Mouse (Mus musculus) forebrain, embryonic 15.5 days (tissue): Measurements from ENCODE around the gene Pip5k1b. TPM values are rescaled to one million over a fixed set of nuclear protein-coding genes. Genes with fewer than 3 reads are reported as not detected.
A peak's percentile ranks its signal among the peaks of the same experiment; 100 is the strongest.

Source experiments
- ATAC-seq: fragments of 200-750 bp; cut with Nextera tagmentation; replicated peaks from 2 replicates; pipeline ENCODE4 v1.8.0; 2017; ENCODE audit warnings: mild to moderate bottlenecking, moderate TSS enrichment, moderate library complexity
- H3K27ac ChIP-seq: fragments of 300-500 bp; sonication (generic); replicated peaks from 2 replicates; pipeline ENCODE4 v1.5.1; 2015; ENCODE audit warnings: mild to moderate bottlenecking, inconsistent platforms
- H3K27me3 ChIP-seq: fragments of 300-500 bp; sonication (generic); 2 replicates; pipeline ENCODE4 v1.6.1; 2015; ENCODE audit warnings: inconsistent platforms
- H3K36me3 ChIP-seq: fragments of 300-500 bp; sonication (generic); 2 replicates; pipeline ENCODE4 v1.6.1; 2015; ENCODE audit warnings: mild to moderate bottlenecking, inconsistent platforms
- H3K4me1 ChIP-seq: fragments of 300-500 bp; sonication (generic); 2 replicates; pipeline ENCODE4 v1.6.1; 2015; ENCODE audit warnings: inconsistent platforms
- H3K4me2 ChIP-seq: fragments of 300-500 bp; sonication (generic); replicated peaks from 2 replicates; pipeline ENCODE4 v1.6.1; 2015; ENCODE audit warnings: mild to moderate bottlenecking, inconsistent platforms
- H3K4me3 ChIP-seq: fragments of 300-500 bp; sonication (generic); 2 replicates; pipeline ENCODE4 v1.5.1; 2015; ENCODE audit warnings: mild to moderate bottlenecking, inconsistent platforms
- H3K9ac ChIP-seq: fragments of 300-500 bp; sonication (generic); replicated peaks from 2 replicates; pipeline ENCODE4 v1.6.1; 2015; ENCODE audit warnings: mild to moderate bottlenecking, inconsistent platforms
- H3K9me3 ChIP-seq: fragments of 300-500 bp; sonication (generic); 2 replicates; pipeline ENCODE4 v1.6.1; 2016; ENCODE audit warnings: inconsistent platforms
- WGBS: fragments of 180-500 bp; shearing (Covaris S2); methylation state at CpG from one replicate; pipeline ENCODE4 v1.1.7; 2015; ENCODE audit warnings: mixed read lengths; 5-methylcytosine and 5-hydroxymethylcytosine counted together
- polyA plus RNA-seq: library from polyadenylated mRNA; unstranded; fragments of >200 nt; fragmentation: Nextera tagmentation; extraction: Ambion mirVana; gene quantifications from 2 replicates; pipeline ENCODE4 v1.2.1, GENCODE M21; 2015

The Pip5k1b gene
- polyA plus RNA-seq, 1 experiment from 2014 or later: 1.7 TPM

GRCm38 (mm10) chr19:24476929-24477882, 78.5 kb downstream of the Pip5k1b start, which contains the start of gene Fam122a:
TSS of gene Fam122a (minus strand) at chr19:24477356.
- Histone ChIP-seq H3K4me3 (peak within 1 kb of the TSS; percentile 75), H3K9ac (peak within 1 kb of the TSS; percentile 85), H3K36me3 (no peaks in the 10 kb centered on the region), H3K4me1 (peaks cover 35% of the 10 kb centered on the region), H3K27ac (peak within 1 kb of the TSS; percentile 96), H3K4me2 (peak within 1 kb of the TSS; percentile 85), H3K9me3 (no peaks in the 10 kb centered on the region), H3K27me3 (no peaks in the 10 kb centered on the region)
- under 1% methylated on average over 91 of the region's 92 CpGs for WGBS
- ATAC-seq: peak; percentile 98

GRCm38 (mm10) chr19:24476461-24476860, 79.2 kb downstream of the Pip5k1b start:
- Histone ChIP-seq H3K27ac (peak overlapping the region; percentile 96), H3K4me1 (peaks cover 35% of the 10 kb centered on the region), H3K9ac (peak overlapping the region; percentile 85), H3K36me3 (no peaks in the 10 kb centered on the region), H3K27me3 (no peaks in the 10 kb centered on the region), H3K4me2 (peak overlapping the region; percentile 85), H3K4me3 (peak overlapping the region; percentile 75), H3K9me3 (no peaks in the 10 kb centered on the region)
- ATAC-seq: no peak
- 2% methylated on average over 11 of the region's 11 CpGs for WGBS

GRCm38 (mm10) chr19:24475281-24475680, 80.4 kb downstream of the Pip5k1b start:
- H3K4me2 ChIP-seq: peak overlapping the region; percentile 85; the same call in 1 of the 2 replicates
- H3K9me3 ChIP-seq: no peaks in the 10 kb centered on the region
- 71% methylated on average over 6 of the region's 6 CpGs for WGBS
- no peak for ATAC-seq
- no peaks in the 10 kb centered on the region for H3K27me3 ChIP-seq
- H3K9ac ChIP-seq: no peak overlapping the region
- peaks cover 35% of the 10 kb centered on the region for H3K4me1 ChIP-seq
- H3K27ac ChIP-seq: no peak overlapping the region
- H3K36me3 ChIP-seq: no peaks in the 10 kb centered on the region
- H3K4me3 ChIP-seq: no peak overlapping the region

- Histone ChIP-seq H3K9ac (no peak overlapping the region), H3K27me3 (no peaks in the 10 kb centered on the region), H3K4me3 (no peak overlapping the region), H3K9me3 (no peaks in the 10 kb centered on the region), H3K27ac (no peak overlapping the region), H3K4me2 (no peak overlapping the region), H3K4me1 (peaks cover 24% of the 10 kb centered on the region), H3K36me3 (no peaks in the 10 kb centered on the region)
- 94% methylated on average over 5 of the region's 5 CpGs for WGBS
- ATAC-seq: no peak
Observed at GRCm38 (mm10) chr19:24472512-24472911, 83.2 kb downstream of the Pip5k1b start.

GRCm38 (mm10) chr19:24471538-24471937, 84.1 kb downstream of the Pip5k1b start:
- WGBS: 93% methylated on average over 6 of the region's 6 CpGs

GRCm38 (mm10) chr19:24469216-24469615, 86.5 kb downstream of the Pip5k1b start:
- WGBS: 81% methylated on average over 4 of the region's 4 CpGs
- no peak for ATAC-seq
- H3K27ac ChIP-seq: no peak overlapping the region

More at GRCm38 (mm10) chr19:24471538-24471937, 84.1 kb downstream of the Pip5k1b start:
- Histone ChIP-seq H3K9ac (no peak overlapping the region), H3K36me3 (no peaks in the 10 kb centered on the region), H3K4me2 (no peak overlapping the region), H3K9me3 (no peaks in the 10 kb centered on the region), H3K4me3 (no peak overlapping the region), H3K27me3 (no peaks in the 10 kb centered on the region), H3K4me1 (peaks cover 24% of the 10 kb centered on the region), H3K27ac (no peak overlapping the region)
- no peak for ATAC-seq

GRCm38 (mm10) chr19:24468616-24469015, 87.1 kb downstream of the Pip5k1b start:
- H3K4me1 ChIP-seq: no peaks in the 10 kb centered on the region
- 64% methylated on average over 3 of the region's 3 CpGs for WGBS

More at GRCm38 (mm10) chr19:24469216-24469615, 86.5 kb downstream of the Pip5k1b start:
- H3K4me2 ChIP-seq: no peak overlapping the region
- no peaks in the 10 kb centered on the region for H3K36me3 ChIP-seq
- no peaks in the 10 kb centered on the region for H3K9me3 ChIP-seq
- no peak overlapping the region for H3K9ac ChIP-seq
- 0 out of 2 replicates have a peak, but pooled peaks cover 4% of the 10 kb centered on the region for H3K4me1 ChIP-seq
- no peak overlapping the region for H3K4me3 ChIP-seq
- H3K27me3 ChIP-seq: no peaks in the 10 kb centered on the region

GRCm38 (mm10) chr19:24463011-24463410, 92.7 kb downstream of the Pip5k1b start:
- Histone ChIP-seq H3K4me1 (peaks cover 5% of the 10 kb centered on the region; the same call in 1 of the 2 replicates), H3K4me2 (no peak overlapping the region), H3K9me3 (no peaks in the 10 kb centered on the region), H3K27me3 (no peaks in the 10 kb centered on the region), H3K36me3 (no peaks in the 10 kb centered on the region), H3K9ac (no peak overlapping the region), H3K4me3 (no peak overlapping the region), H3K27ac (no peak overlapping the region)
- ATAC-seq: no peak
- WGBS: 72% methylated on average over 3 of the region's 3 CpGs

More at GRCm38 (mm10) chr19:24468616-24469015, 87.1 kb downstream of the Pip5k1b start:
- Histone ChIP-seq H3K27ac (no peak overlapping the region), H3K9me3 (no peaks in the 10 kb centered on the region), H3K36me3 (no peaks in the 10 kb centered on the region), H3K27me3 (no peaks in the 10 kb centered on the region), H3K9ac (no peak overlapping the region), H3K4me3 (no peak overlapping the region), H3K4me2 (no peak overlapping the region)
- no peak for ATAC-seq

GRCm38 (mm10) chr19:24456591-24457231, 99.0 kb downstream of the Pip5k1b start:
- peak overlapping the region; percentile 23; the same call in 1 of the 2 replicates for H3K27ac ChIP-seq
- peaks cover 33% of the 10 kb centered on the region for H3K4me1 ChIP-seq
- H3K27me3 ChIP-seq: no peaks in the 10 kb centered on the region
- H3K9me3 ChIP-seq: no peaks in the 10 kb centered on the region
- no peak overlapping the region for H3K4me2 ChIP-seq
- H3K36me3 ChIP-seq: no peaks in the 10 kb centered on the region
- WGBS: 70% methylated on average over 6 of the region's 6 CpGs
- ATAC-seq: peak; percentile 17; the same call in 1 of the 2 replicates
- no peak overlapping the region for H3K4me3 ChIP-seq
- no peak overlapping the region for H3K9ac ChIP-seq

GRCm38 (mm10) chr19:24455249-24455960, 100.3 kb downstream of the Pip5k1b start:
- H3K4me3 ChIP-seq: no peak overlapping the region
- H3K4me1 ChIP-seq: peaks cover 33% of the 10 kb centered on the region
- no peaks in the 10 kb centered on the region for H3K9me3 ChIP-seq
- H3K27me3 ChIP-seq: no peaks in the 10 kb centered on the region
- H3K36me3 ChIP-seq: no peaks in the 10 kb centered on the region
- H3K27ac ChIP-seq: no peak overlapping the region
- no peak for ATAC-seq
- H3K4me2 ChIP-seq: no peak overlapping the region
- 74% methylated on average over 6 of the region's 6 CpGs for WGBS
- H3K9ac ChIP-seq: no peak overlapping the region

- H3K4me2 ChIP-seq: no peak overlapping the region
- 89% methylated on average over 2 of the region's 2 CpGs for WGBS
- peak overlapping the region; percentile 72; the same call in 1 of the 2 replicates for H3K27ac ChIP-seq
- no peak overlapping the region for H3K9ac ChIP-seq
- H3K27me3 ChIP-seq: no peaks in the 10 kb centered on the region
- no peak for ATAC-seq
- peaks cover 33% of the 10 kb centered on the region for H3K4me1 ChIP-seq
- no peaks in the 10 kb centered on the region for H3K36me3 ChIP-seq
- no peak overlapping the region for H3K4me3 ChIP-seq
- H3K9me3 ChIP-seq: no peaks in the 10 kb centered on the region
Observed at GRCm38 (mm10) chr19:24454451-24454850, 101.2 kb downstream of the Pip5k1b start.
